Mouse (Mus musculus) heart, embryonic 12.5 days (tissue): ENCODE data around the gene Slc44a3. TPM values are rescaled to one million over a fixed set of nuclear protein-coding genes. Genes with fewer than 3 reads are reported as not detected.

Source experiments
- ATAC-seq: fragments of 200-750 bp; cut with Nextera tagmentation; 2 replicates; pipeline ENCODE4 v1.8.0; 2017; ENCODE audit warnings: moderate TSS enrichment, moderate library complexity; ENCODE audit not compliant: insufficient number of reproducible peaks, low FRiP score
- H3K27ac ChIP-seq: fragments of 300-500 bp; sonication (generic); 2 replicates; pipeline ENCODE4 v1.5.1; 2016; ENCODE audit warnings: mild to moderate bottlenecking, moderate library complexity; ENCODE audit not compliant: poor library complexity, severe bottlenecking
- H3K27me3 ChIP-seq: fragments of 300-500 bp; sonication (generic); replicated peaks from 2 replicates; pipeline ENCODE4 v1.6.1; 2016; ENCODE audit warnings: mild to moderate bottlenecking, moderate library complexity
- H3K36me3 ChIP-seq: fragments of 300-500 bp; sonication (generic); 2 replicates; pipeline ENCODE4 v1.6.1; 2016; ENCODE audit warnings: mild to moderate bottlenecking, moderate library complexity
- H3K4me1 ChIP-seq: fragments of 300-500 bp; sonication (generic); replicated peaks from 2 replicates; pipeline ENCODE4 v1.6.1; 2016; ENCODE audit warnings: mild to moderate bottlenecking
- H3K4me2 ChIP-seq: fragments of 300-500 bp; sonication (generic); 2 replicates; pipeline ENCODE4 v1.6.1; 2016; ENCODE audit warnings: mild to moderate bottlenecking, moderate library complexity
- H3K4me3 ChIP-seq: fragments of 300-500 bp; sonication (generic); 2 replicates; pipeline ENCODE4 v1.5.1; 2016; ENCODE audit warnings: mild to moderate bottlenecking
- H3K9ac ChIP-seq: fragments of 300-500 bp; sonication (generic); 2 replicates; pipeline ENCODE4 v1.6.1; 2016; ENCODE audit warnings: mild to moderate bottlenecking, moderate library complexity
- H3K9me3 ChIP-seq: fragments of 300-500 bp; sonication (generic); replicated peaks from 2 replicates; pipeline ENCODE4 v1.6.1; 2016; ENCODE audit warnings: mild to moderate bottlenecking, moderate library complexity
- WGBS: fragments of 180-500 bp; shearing (Covaris S2); methylation state at CpG from one replicate; pipeline ENCODE4 v1.1.7; 2016; 5-methylcytosine and 5-hydroxymethylcytosine counted together
- polyA plus RNA-seq: library from polyadenylated mRNA; unstranded; fragments of >200 nt; fragmentation: Nextera tagmentation; extraction: Ambion mirVana; gene quantifications from 2 replicates; pipeline ENCODE4 v1.2.1, GENCODE M21; 2016

Slc44a3 gene
- polyA plus RNA-seq, 1 experiment from 2014 or later = 1.1 TPM

DNA sequence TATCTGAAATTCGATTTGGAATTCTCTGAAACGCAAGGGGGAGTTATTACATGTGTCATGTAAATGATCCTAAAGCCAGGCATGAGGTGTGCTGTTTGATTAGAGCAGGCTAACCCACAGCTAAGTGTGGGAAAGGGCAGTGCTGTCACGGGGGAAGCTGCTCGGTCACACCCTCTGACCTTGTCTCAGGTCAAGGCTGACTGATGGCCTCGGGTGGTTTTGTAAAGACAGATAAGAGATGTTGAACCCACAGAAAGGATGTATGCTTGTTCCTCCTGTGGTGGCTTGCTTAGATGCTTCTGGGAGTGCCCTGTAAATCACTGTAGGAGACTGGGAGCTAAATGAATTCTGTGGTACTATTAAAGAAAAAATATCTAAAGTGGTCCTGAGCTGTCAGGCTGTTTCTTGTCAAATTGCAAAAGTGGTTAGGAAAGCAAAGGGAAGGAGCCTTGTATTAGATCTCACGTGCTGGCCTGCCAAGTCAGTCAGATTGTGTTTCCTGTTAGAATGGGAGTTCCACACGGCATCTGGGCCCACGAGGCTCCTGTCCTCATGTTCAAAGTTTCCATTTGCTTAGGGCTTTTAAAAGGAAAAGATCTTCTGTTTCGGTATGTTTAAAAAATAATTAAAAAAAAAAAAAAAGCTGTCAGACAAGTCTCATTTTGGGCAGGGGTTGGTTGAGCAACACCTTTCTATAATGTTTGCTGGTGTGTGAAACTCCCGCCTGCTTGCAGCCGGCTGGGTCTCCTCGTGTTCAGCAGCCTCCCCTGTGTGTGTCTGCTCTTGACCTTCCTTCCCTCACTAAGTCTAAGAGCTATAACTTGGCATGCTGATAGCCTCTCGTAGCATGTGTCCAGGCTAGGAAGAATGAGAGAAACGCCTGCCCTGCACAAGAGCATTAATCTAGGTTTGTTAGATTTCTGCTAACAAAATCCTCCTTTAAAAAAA, 73.4 kb downstream of the Slc44a3 start:
- Histone ChIP-seq H3K36me3 (peaks cover 71% of the 10 kb centered on the region), H3K27ac (peak overlapping the region; percentile 27; the same call in 1 of the 2 replicates), H3K27me3 (no peaks in the 10 kb centered on the region), H3K4me2 (no peak overlapping the region), H3K9me3 (no peaks in the 10 kb centered on the region), H3K4me3 (no peak overlapping the region), H3K4me1 (peaks cover 8% of the 10 kb centered on the region; the same call in 1 of the 2 replicates), H3K9ac (no peak overlapping the region)
- ATAC-seq = 0 out of 2 replicates have a peak, but pooled peaks have one; percentile 30
- WGBS = 53% methylated on average over 14 of the region's 14 CpGs

DNA sequence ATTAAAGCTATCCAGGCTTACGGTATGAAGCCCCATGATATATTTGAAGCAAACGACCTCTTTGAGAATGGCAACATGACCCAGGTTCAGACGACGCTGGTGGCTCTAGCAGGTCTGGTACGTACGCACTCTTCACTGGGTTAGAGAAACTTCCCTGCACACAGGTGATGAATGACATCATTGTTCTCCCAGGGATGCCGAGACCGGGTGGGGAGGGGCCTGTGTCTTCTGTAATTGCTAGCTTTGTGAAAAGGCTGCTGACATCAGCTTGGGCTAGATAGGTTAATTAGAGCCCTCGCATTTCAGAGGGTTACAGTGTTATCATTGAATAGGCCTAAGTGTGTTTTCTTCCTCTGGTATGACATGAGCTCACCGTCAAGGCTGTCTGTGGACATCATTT, 80.8 kb downstream of the Slc44a3 start:
- whole genome bisulfite sequencing = 68% methylated on average over 10 of the region's 10 CpGs
- Histone ChIP-seq H3K9ac (no peak overlapping the region), H3K4me2 (no peak overlapping the region), H3K4me1 (peaks cover 30% of the 10 kb centered on the region), H3K4me3 (no peak overlapping the region), H3K27ac (no peak overlapping the region), H3K27me3 (no peaks in the 10 kb centered on the region), H3K36me3 (peaks cover 64% of the 10 kb centered on the region), H3K9me3 (no peaks in the 10 kb centered on the region)
- ATAC-seq = no peak

DNA sequence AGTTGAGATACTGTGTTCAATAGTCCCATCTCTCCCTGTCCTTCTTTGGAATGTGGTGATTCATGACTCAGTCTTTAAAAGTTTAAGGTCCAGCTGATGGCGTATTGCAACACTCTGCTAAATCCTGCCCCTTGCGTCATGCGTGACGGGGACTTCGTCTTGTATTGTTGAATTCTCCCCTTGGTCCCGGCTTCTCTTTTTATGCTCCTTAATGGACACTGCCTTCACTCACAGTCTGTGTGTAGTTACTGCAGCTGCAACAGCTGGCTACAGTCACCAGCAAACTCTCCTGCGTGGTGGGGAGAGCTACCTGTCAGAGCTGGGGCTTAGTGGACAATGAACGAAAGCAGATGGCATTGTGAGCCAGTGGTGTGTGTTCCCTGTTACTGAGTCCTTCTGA, 82.7 kb downstream of the Slc44a3 start:
- H3K36me3 ChIP-seq = peaks cover 52% of the 10 kb centered on the region
- WGBS = 80% methylated on average over 8 of the region's 8 CpGs
- no peak for ATAC-seq

DNA sequence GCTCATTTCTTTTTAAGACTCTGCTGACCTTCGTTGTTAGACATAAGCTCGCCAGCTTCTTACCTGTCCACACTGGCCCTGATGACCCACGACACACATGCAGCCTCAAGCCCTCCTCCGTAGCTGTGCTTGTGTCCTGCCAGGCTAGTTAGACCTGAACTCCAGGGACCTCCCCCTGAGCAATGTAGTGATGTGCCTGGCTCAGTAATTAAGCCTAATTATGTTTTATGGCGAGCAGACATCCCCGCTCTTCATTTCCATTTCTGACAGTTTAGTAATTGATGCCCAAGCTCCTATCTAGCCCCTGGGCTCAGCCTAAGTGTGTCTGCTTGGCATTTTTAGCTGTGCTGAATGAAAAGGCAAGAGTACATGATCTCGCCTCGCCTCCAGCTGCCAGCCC, 83.6 kb downstream of the Slc44a3 start:
- no peak overlapping the region for H3K9ac ChIP-seq
- no peak overlapping the region for H3K4me3 ChIP-seq
- peaks cover 52% of the 10 kb centered on the region for H3K4me1 ChIP-seq
- H3K4me2 ChIP-seq = peak overlapping the region; percentile 16
- peak overlapping the region; percentile 35; the same call in 1 of the 2 replicates for H3K27ac ChIP-seq
- H3K9me3 ChIP-seq = 0 out of 2 replicates have a peak, but pooled peaks cover 3% of the 10 kb centered on the region
- WGBS = 78% methylated on average over 8 of the region's 8 CpGs
- ATAC-seq = no peak
- H3K36me3 ChIP-seq = peaks cover 48% of the 10 kb centered on the region
- H3K27me3 ChIP-seq = no peaks in the 10 kb centered on the region

More for the DNA sequence above, 82.7 kb downstream of the Slc44a3 start:
- no peak overlapping the region for H3K4me2 ChIP-seq
- no peak overlapping the region for H3K9ac ChIP-seq
- no peak overlapping the region for H3K4me3 ChIP-seq
- no peak overlapping the region for H3K27ac ChIP-seq
- H3K4me1 ChIP-seq = peaks cover 43% of the 10 kb centered on the region
- H3K27me3 ChIP-seq = no peaks in the 10 kb centered on the region
- 0 out of 2 replicates have a peak, but pooled peaks cover 3% of the 10 kb centered on the region for H3K9me3 ChIP-seq

DNA sequence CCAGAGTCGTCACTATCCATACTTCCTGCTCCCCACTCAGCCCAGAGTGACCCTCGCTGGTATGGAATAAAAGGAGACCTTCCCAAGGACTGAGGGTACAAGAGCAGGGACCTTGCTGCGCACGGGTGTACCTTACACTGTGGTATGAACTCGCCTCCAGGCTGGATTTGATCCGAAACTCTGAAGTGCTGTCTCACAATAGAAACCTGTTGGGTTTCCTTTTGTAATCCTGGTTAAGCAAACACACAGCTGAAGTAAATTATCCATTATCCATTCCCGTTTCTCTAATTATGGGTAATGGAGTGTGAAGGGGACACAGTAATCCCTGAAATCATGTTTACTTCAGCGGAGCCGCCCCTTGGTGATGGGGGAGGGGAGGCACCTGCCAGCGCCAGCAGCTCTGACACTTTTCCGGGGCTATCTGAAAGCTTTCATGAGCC, 84.2 kb downstream of the Slc44a3 start:
- Histone ChIP-seq H3K4me2 (peak overlapping the region; percentile 16), H3K27ac (peak overlapping the region; percentile 35; the same call in 1 of the 2 replicates), H3K27me3 (no peaks in the 10 kb centered on the region), H3K4me3 (no peak overlapping the region), H3K4me1 (peaks cover 58% of the 10 kb centered on the region), H3K9ac (no peak overlapping the region), H3K36me3 (peaks cover 46% of the 10 kb centered on the region), H3K9me3 (0 out of 2 replicates have a peak, but pooled peaks cover 3% of the 10 kb centered on the region)
- WGBS = 53% methylated on average over 11 of the region's 11 CpGs
- no peak for ATAC-seq

DNA sequence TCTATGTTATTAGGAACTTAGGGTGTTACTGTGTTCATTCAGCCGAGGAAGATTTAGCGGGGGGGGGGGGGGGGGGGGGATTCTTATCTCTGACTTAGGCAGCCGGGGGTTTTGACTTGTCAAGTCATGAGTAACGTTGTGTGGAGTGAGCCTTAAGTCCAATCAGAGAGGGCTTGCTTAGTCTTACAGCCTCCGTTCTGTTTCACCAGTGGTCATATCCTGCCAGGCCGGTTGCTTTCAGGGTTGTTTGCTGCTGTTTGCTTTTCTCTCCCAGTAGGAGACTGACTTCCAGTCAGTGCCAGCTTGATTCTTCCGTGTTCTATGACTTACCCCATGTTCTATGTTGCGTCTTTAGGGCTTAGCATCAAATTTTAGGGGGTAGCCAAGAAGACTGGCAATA, 85.8 kb downstream of the Slc44a3 start:
- peaks cover 73% of the 10 kb centered on the region for H3K4me1 ChIP-seq

DNA sequence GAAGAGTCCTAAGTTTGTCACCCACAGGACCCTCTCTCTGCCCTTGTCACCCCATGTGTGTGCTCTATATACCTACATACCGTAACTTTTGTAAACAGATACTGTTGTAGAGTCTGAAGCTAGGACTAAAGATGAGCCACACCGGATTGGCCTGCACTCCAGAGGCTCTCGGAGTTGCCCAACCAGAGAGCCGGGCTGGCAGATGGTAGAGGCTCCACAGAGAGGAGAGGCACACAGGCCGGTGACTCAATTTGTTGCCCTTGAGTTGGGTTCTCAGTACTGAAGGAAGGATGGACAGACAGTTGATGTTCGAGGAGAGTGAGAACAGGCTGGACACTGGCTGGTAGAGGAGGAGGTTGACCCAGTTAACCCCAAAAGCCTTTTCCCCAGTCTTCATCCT, 87.8 kb downstream of the Slc44a3 start:
- Histone ChIP-seq H3K27ac (no peak overlapping the region), H3K4me2 (no peak overlapping the region), H3K36me3 (peaks cover 19% of the 10 kb centered on the region), H3K27me3 (no peaks in the 10 kb centered on the region), H3K9ac (no peak overlapping the region), H3K4me1 (peaks cover 89% of the 10 kb centered on the region), H3K4me3 (no peak overlapping the region), H3K9me3 (0 out of 2 replicates have a peak, but pooled peaks cover 3% of the 10 kb centered on the region)
- no peak for ATAC-seq
- WGBS = 92% methylated on average over 6 of the region's 6 CpGs

More for the DNA sequence above, 85.8 kb downstream of the Slc44a3 start:
- Histone ChIP-seq H3K4me3 (no peak overlapping the region), H3K9ac (no peak overlapping the region), H3K9me3 (0 out of 2 replicates have a peak, but pooled peaks cover 3% of the 10 kb centered on the region), H3K4me2 (no peak overlapping the region), H3K27me3 (no peaks in the 10 kb centered on the region), H3K27ac (no peak overlapping the region), H3K36me3 (peaks cover 36% of the 10 kb centered on the region)
- WGBS = 42% methylated on average over 8 of the region's 8 CpGs
- no peak for ATAC-seq

DNA sequence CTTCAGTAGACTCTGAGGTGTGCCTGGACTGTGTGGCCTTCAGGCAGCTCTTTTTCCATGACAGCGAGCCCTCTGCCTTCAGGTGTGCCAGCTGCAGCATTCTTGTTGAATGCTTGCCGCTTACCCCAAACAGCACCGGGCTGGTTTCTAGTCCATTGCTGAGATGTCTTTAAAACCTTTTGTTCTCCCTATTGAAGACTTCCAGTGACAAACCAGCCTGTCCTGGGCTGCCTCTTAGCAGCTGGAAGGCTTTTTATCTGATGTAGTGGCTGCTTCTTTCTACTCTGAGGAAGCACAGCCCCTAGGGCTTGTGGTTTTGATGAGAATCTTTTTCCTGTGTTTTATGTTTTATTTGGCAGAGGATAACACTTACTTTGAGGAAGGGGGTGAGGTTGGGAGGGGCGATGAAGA, 88.3 kb downstream of the Slc44a3 start:
- H3K36me3 ChIP-seq = peaks cover 19% of the 10 kb centered on the region
- no peak overlapping the region for H3K4me2 ChIP-seq
- 70% methylated on average over 4 of the region's 4 CpGs for WGBS
- peaks cover 92% of the 10 kb centered on the region for H3K4me1 ChIP-seq
- no peak overlapping the region for H3K9ac ChIP-seq
- H3K4me3 ChIP-seq = no peak overlapping the region
- H3K27ac ChIP-seq = peak overlapping the region; percentile 23; the same call in 1 of the 2 replicates
- no peak for ATAC-seq
- H3K9me3 ChIP-seq = 0 out of 2 replicates have a peak, but pooled peaks cover 3% of the 10 kb centered on the region
- H3K27me3 ChIP-seq = no peaks in the 10 kb centered on the region

DNA sequence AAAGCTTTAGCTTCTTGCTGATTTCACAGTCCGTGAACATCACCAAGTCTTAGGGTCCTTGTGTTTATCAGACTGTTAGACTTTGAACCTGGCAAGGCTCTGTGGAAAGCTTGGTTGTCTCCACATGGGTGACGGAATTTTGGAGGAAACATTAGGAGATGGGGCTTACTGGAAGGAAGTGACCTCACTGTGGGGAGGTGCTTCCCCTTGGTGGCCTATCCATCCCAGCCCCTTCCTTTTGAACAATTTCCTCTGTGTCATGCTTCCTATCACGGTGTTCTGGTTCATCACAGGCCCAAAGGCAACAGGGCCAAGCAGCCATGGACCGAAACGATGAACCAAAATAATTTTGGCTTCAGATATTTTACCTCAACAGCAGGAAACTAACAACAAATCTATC, 89.9 kb downstream of the Slc44a3 start:
- Histone ChIP-seq H3K9me3 (0 out of 2 replicates have a peak, but pooled peaks cover 3% of the 10 kb centered on the region), H3K36me3 (peaks cover 21% of the 10 kb centered on the region), H3K9ac (no peak overlapping the region), H3K4me1 (peaks cover 93% of the 10 kb centered on the region), H3K4me3 (no peak overlapping the region), H3K4me2 (no peak overlapping the region), H3K27me3 (no peaks in the 10 kb centered on the region), H3K27ac (no peak overlapping the region)
- no peak for ATAC-seq
- 79% methylated on average over 5 of the region's 5 CpGs for WGBS

DNA sequence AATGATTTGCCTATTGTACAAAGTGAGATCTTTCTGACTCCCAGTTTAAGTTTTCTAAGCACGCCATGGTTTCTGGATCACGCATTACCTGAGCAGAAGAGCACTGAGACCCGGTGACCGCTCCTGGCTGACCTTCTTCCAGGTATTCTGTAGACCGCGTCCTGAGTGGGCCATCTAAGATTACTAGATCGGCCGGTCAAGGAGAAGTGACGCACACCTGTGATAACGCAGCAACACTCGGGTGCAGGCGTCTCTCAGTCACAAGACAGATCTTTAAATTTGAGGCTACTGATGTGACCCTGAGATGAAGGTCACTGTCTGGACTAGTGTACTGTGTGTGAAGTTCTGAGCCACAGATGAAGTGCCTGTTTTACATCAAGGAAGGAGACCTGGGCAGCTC, 90.7 kb downstream of the Slc44a3 start:
- Histone ChIP-seq H3K27ac (no peak overlapping the region), H3K36me3 (peaks cover 21% of the 10 kb centered on the region), H3K9me3 (0 out of 2 replicates have a peak, but pooled peaks cover 3% of the 10 kb centered on the region), H3K4me1 (peaks cover 94% of the 10 kb centered on the region), H3K27me3 (no peaks in the 10 kb centered on the region), H3K9ac (no peak overlapping the region), H3K4me3 (no peak overlapping the region), H3K4me2 (no peak overlapping the region)
- WGBS = 80% methylated on average over 12 of the region's 12 CpGs
- no peak for ATAC-seq

DNA sequence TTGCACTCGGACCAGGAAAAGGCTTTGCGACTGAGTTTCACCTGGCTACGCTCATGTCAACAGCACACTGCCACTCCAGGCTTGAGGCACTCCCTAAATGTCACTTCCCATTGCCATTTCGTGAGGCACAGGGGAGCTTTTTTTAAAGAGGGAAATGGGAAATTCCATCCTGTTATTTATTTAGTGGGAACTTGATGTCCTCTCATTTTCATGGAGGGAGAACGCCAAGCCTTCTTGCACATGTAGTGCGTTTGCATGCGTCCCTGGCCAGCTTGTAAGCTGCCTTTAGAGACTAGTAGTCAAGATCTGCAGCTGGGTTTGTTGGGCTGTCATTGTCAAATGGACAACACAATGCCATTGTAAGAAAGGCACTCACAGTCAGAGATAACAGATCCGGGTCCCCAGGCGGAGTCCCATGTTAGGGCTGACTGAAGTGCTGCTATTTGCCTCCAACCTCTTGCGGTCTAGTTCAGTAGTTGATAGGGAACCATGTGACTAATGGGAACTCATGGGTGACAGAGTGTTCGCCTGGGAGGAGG, 92.5 kb downstream of the Slc44a3 start:
- Histone ChIP-seq H3K27ac (peak overlapping the region; percentile 72), H3K4me2 (peak overlapping the region; percentile 44), H3K9me3 (no peaks in the 10 kb centered on the region), H3K4me1 (peaks cover 99% of the 10 kb centered on the region), H3K36me3 (peaks cover 20% of the 10 kb centered on the region), H3K9ac (no peak overlapping the region; the same call in 1 of the 2 replicates), H3K27me3 (no peaks in the 10 kb centered on the region), H3K4me3 (no peak overlapping the region)
- WGBS = 38% methylated on average over 11 of the region's 11 CpGs
- ATAC-seq = 0 out of 2 replicates have a peak, but pooled peaks have one; percentile 19
